Mouse (Mus musculus): ENCODE measurements around the gene Sphkap.
A peak's percentile ranks its signal among the peaks of the same experiment; 100 is the strongest.

Sphkap gene

GRCm38 (mm10) chr1:83297137-83298076 lies 110.6 kb downstream of the Sphkap start:
- DNase-seq (ENCODE audit: low spot score in 2 of 2), result no peak

- DNase-seq (ENCODE audit: low spot score in 2 of 2), result no peak
Measured at GRCm38 (mm10) chr1:83285866-83286265, 122.1 kb downstream of the Sphkap start.

GRCm38 (mm10) chr1:83277044-83277443 lies 131.0 kb downstream of the Sphkap start:
- peak; percentile 52 to 66 for DNase-seq (ENCODE audit: low spot score in 2 of 2)

DNA sequence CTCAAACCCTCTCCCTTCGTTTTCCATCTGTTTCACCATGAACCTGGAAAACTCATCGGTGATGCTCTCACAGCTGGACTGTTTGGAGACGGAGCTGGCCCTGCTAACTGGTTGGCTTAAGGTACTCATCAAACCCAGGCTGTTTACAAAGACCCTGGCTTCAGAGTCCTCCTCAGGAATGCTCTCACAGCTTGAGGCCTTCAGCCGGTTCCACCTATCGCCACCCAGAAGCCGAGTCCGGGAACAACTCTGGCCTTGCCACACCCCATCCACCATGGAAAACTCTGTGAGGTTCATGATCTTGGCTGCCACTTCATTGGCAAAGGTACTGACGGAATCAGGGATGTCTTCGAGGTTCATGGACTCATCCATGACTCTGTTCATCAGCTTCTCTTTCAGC lies 131.4 kb downstream of the Sphkap start:
- no peak for DNase-seq (ENCODE audit: low spot score in 2 of 2)

- no peak for DNase-seq (ENCODE audit: low spot score in 2 of 2)
Measured at GRCm38 (mm10) chr1:83251746-83252145, 156.3 kb downstream of the Sphkap start.

- no peak for DNase-seq (ENCODE audit: low spot score in 2 of 2)
Measured at GRCm38 (mm10) chr1:83248235-83248746, 159.7 kb downstream of the Sphkap start.

DNA sequence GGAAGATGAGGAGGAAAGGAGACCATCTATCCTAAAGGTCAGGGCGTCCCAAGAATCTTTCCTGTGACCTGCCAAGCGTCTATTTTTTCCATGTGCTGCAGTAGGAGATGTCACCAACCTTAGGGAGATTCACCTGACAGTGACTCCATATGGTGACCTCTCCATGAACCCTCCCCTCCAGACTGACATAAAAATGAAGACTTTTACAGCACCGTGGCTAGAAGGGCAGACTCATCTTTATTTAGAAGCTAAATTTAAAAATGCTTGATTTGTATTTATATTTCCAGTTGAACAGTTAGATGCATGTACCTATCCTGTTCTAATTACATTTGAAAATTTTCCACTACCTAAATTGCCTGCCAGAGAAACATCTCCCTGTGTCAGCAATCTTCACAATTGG lies 180.1 kb downstream of the Sphkap start:
- DNase-seq (ENCODE audit: low spot score in 2 of 2), result no peak

- DNase-seq (ENCODE audit: low spot score in 2 of 2), result no peak
Measured at GRCm38 (mm10) chr1:83224423-83224960, 183.5 kb downstream of the Sphkap start.

DNA sequence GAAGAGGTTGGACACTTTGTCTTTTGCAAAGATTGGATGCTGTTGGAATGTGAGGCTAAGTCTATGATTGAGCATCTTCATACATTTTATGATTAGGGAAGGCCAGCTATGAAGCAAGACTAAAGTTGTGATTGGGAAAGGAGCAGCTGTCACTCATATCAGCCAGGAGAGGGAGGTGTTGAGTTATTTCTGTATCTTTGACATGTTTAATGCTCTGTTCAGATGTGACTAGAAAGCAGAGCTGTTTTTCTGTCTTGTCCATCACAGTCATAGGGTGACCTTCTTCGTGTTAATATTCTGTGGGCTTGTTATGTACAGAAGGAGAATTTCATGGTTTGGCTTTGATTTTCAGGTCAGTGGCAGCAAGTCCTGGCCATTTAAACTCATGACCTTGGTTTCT lies 184.9 kb downstream of the Sphkap start:
- DNase-seq (ENCODE audit: low spot score in 2 of 2), result no peak

GRCm38 (mm10) chr1:83218260-83218659 lies 189.7 kb downstream of the Sphkap start:
- peak; percentile 6 to 13 for DNase-seq (ENCODE audit: low spot score in 2 of 2)

DNA sequence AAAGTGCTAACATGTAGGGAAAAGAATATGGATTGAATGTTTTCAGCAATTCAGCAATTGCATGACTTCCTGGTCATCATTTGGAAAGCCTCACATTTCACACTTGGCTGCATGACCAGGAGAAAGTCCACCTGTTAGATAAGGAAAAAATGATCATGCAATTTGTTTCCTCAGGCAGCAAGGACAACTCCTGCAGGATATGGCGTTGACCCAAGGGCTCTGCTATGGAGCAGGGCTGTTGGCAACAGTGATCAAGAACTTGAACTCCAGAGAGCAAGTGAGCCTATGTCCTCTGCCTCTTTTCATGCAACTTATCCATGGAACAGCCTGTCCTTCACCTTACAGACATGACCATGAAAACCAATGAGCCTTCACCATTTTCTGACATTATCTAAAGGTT lies 198.0 kb downstream of the Sphkap start:
- no peak for DNase-seq (ENCODE audit: low spot score in 2 of 2)

Data from frontal cortex, postnatal 10 days (tissue).